Mouse (Mus musculus) lung, adult 2 months (tissue): ENCODE measurements around the gene Ly75.

Experiments
- CTCF ChIP-seq: fragments of 200-500 bp; IDR thresholded peaks from 2 replicates; pipeline ENCODE4 v1.5.1; 2011; ENCODE audit warnings: mild to moderate bottlenecking, low read length, control low read depth; ENCODE audit not compliant: insufficient read depth
- POLR2A ChIP-seq: fragments of 200-500 bp; IDR thresholded peaks from 2 replicates; pipeline ENCODE4 v1.6.1; 2011; ENCODE audit warnings: low read depth, mild to moderate bottlenecking, control low read depth, low read length, borderline replicate concordance; ENCODE audit errors: extremely low read depth

GRCm38 (mm10) chr2:60346531-60346930 lies 36.6 kb downstream of the Ly75 start:
- TF ChIP-seq POLR2A = no peak
- no peak for TF ChIP-seq CTCF
